Mouse (Mus musculus) C2C12 (cell line): ENCODE data around the gene Prpf19.

Source experiments
- CEBPB ChIP-seq: IDR thresholded peaks from one replicate; pipeline ENCODE4 v1.6.1; 2011; ENCODE audit warnings: low read depth, mild to moderate bottlenecking, control low read depth, moderate library complexity
- CTCF ChIP-seq: IDR thresholded peaks from one replicate; pipeline ENCODE4 v1.5.1; 2011; ENCODE audit not compliant: control insufficient read depth, insufficient read depth, insufficient read length
- MAX ChIP-seq: IDR thresholded peaks from one replicate; pipeline ENCODE4 v1.6.1; 2011; ENCODE audit warnings: mild to moderate bottlenecking, control low read depth
- MYOD1 ChIP-seq: IDR thresholded peaks from one replicate; pipeline ENCODE4 v1.6.1; 2011; ENCODE audit warnings: low read depth; ENCODE audit not compliant: control insufficient read depth, insufficient read length
- MYOG ChIP-seq: IDR thresholded peaks from one replicate; pipeline ENCODE4 v1.6.1; 2011; ENCODE audit not compliant: control insufficient read depth, insufficient read length; ENCODE audit errors: extremely low read depth
- USF1 ChIP-seq: IDR thresholded peaks from one replicate; pipeline ENCODE4 v1.6.1; 2011; ENCODE audit warnings: low read depth, mild to moderate bottlenecking, control low read depth, moderate library complexity

DNA sequence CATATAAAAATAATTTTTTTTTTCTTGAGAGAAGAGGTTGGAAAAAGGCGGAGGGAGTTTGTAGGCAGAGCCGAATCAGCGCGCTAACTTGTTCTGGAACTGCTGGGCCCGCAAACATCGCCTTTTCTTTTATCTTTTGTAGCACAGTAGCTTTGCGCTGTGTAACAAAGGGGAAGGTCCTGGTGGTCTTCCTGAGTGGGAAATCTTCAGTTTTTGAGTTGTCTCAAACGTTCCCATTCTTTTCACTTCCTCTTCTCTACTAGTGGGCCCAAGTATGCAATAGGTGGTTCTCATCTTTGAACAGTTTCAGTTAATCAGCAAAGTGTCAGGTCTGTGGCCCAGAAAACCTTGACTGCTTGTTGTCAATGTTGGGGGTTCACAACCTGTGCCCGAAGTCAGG, 54.5 kb downstream of the Prpf19 start:
- no peak for TF ChIP-seq CEBPB
- no peak for TF ChIP-seq CTCF
- TF ChIP-seq MAX = no peak
- TF ChIP-seq MYOD1 = no peak
- TF ChIP-seq USF1 = no peak
- no peak for TF ChIP-seq MYOG
